Mouse (Mus musculus): ENCODE measurements around the gene Crygf. TPM values are rescaled to one million over a fixed set of nuclear protein-coding genes. Genes with fewer than 3 reads are reported as not detected.

Crygf gene
- not detected in 2 replicates for polyA plus RNA-seq (2015; fragmentation: Nextera tagmentation; extraction: Ambion mirVana)

DNA sequence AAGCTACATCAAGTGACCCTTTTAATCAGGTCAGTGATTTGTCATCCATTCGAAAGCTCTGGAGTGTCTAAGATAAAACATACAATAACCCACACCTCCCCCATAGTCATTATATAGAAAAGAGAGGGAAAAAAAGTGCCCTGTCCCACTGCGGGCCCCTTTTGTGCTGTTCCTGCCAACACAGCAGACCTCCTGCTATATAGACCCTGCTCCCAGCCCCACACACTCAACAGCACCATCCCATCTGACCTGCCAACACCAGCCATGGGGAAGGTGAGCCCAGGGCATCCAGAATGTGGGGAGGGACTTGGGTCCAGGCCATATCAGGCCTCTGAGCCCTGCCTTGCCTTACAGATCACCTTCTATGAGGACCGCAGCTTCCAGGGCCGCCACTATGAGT lies at the start of gene Crygf:
Gene Crygf (plus strand): TSS at position 227 of the 400 bp plus-strand sequence.

Other genes with a start within 250 kb of the Crygf start
- gene Map2, start 248.8 kb downstream of the Crygf start, polyA plus RNA-seq (2015; fragmentation: Nextera tagmentation; extraction: Ambion mirVana), result 5.1 and 5.2 TPM in 2 replicates